Mouse (Mus musculus) T-helper 17 cell (primary cell): ENCODE data around the gene Mia.

Experiments used
- in situ Hi-C, 2 experiments: fragments of 300-600 bp; cut with MboI, MseI; formaldehyde crosslinking; loops; 1 replicate in 1 of 2; 2 replicates in 1 of 2; pipeline ENCODE4 v1.15.1; 2025; ENCODE audit warnings: high pct_unique_total_duplicates in 2 of 2

The Mia gene

GRCm38 (mm10) chr7:27180837-27181695, at the start of gene Mia, which contains the start of gene Gm21983:
TSS of gene Mia (minus strand) at chr7:27181157.
TSS of gene Gm21983 (minus strand) at chr7:27181086.
- in situ Hi-C loops, result loop anchor here (25.0 kb wide), 3 partner anchors 1006 to 1794 kb away; partner anchors contain the start of genes Ccdc97 (in 1 of the 2), Dyrk1b (in 1 of the 2) and Lipe (in 1 of the 2)

GRCm38 (mm10) chr7:27228865-27229264, 47.9 kb upstream of the Mia start:
- in situ Hi-C loops, result loop anchor here in 1 of 2 experiments (25.0 kb wide), 1 partner anchor 1967 kb away; the partner anchor contains the start of genes Cic and Erf

- in situ Hi-C loops, result loop anchor here in 1 of 2 experiments (25.0 kb wide), 1 partner anchor 1966 kb away; the partner anchor contains the start of genes Cic and Erf
These were observed 47.4 kb upstream of the Mia start, which contains the start of gene Itpkc for GRCm38 (mm10) chr7:27228281-27228821. TSS of gene Itpkc (minus strand) at chr7:27228661.

GRCm38 (mm10) chr7:27227676-27228075, 46.7 kb upstream of the Mia start:
- in situ Hi-C loops, result loop anchor here in 1 of 2 experiments (25.0 kb wide), 1 partner anchor 1965 kb away; the partner anchor contains the start of genes Cic and Erf

- in situ Hi-C loops, result loop anchor here in 1 of 2 experiments (25.0 kb wide), 1 partner anchor 1965 kb away; the partner anchor contains the start of genes Cic and Erf
These were observed 46.3 kb upstream of the Mia start for GRCm38 (mm10) chr7:27227276-27227675.

- in situ Hi-C loops, result loop anchor here in 1 of 2 experiments (25.0 kb wide), 1 partner anchor 1963 kb away; the partner anchor contains the start of genes Cic and Erf
These were observed 44.1 kb upstream of the Mia start for GRCm38 (mm10) chr7:27224877-27225575.

- in situ Hi-C loops, result no loop called here
These were observed 41.6 kb upstream of the Mia start for GRCm38 (mm10) chr7:27222538-27222937.

GRCm38 (mm10) chr7:27221939-27222338, 41.0 kb upstream of the Mia start:
- in situ Hi-C loops, result no loop called here

GRCm38 (mm10) chr7:27219937-27220336, 39.0 kb upstream of the Mia start:
- in situ Hi-C loops, result no loop called here

GRCm38 (mm10) chr7:27218586-27218985, 37.6 kb upstream of the Mia start:
- in situ Hi-C loops, result no loop called here

- in situ Hi-C loops, result no loop called here
These were observed 31.7 kb upstream of the Mia start for GRCm38 (mm10) chr7:27212626-27213025.

GRCm38 (mm10) chr7:27203730-27204449, 22.9 kb upstream of the Mia start:
- in situ Hi-C loops, result no loop called here

- in situ Hi-C loops, result loop anchor here (10.0 to 25.0 kb wide), 4 partner anchors 976 to 1811 kb away; partner anchors contain the start of genes Dyrk1b (in 2 of the 2), Ccdc97 (in 1 of the 2) and Lipe (in 1 of the 2)
These were observed 17.8 kb upstream of the Mia start for GRCm38 (mm10) chr7:27198779-27199178.

- in situ Hi-C loops, result loop anchor here (10.0 to 25.0 kb wide), 4 partner anchors 976 to 1811 kb away; partner anchors contain the start of genes Dyrk1b (in 2 of the 2), Ccdc97 (in 1 of the 2) and Lipe (in 1 of the 2)
These were observed 17.4 kb upstream of the Mia start for GRCm38 (mm10) chr7:27198355-27198754.

- in situ Hi-C loops, result loop anchor here (10.0 to 25.0 kb wide), 4 partner anchors 977 to 1810 kb away; partner anchors contain the start of genes Dyrk1b (in 2 of the 2), Ccdc97 (in 1 of the 2) and Lipe (in 1 of the 2)
These were observed 16.7 kb upstream of the Mia start for GRCm38 (mm10) chr7:27197634-27198033.

- in situ Hi-C loops, result loop anchor here (10.0 to 25.0 kb wide), 4 partner anchors 978 to 1810 kb away; partner anchors contain the start of genes Dyrk1b (in 2 of the 2), Ccdc97 (in 1 of the 2) and Lipe (in 1 of the 2)
These were observed 16.2 kb upstream of the Mia start for GRCm38 (mm10) chr7:27197136-27197535.

- in situ Hi-C loops, result loop anchor here (10.0 to 25.0 kb wide), 4 partner anchors 979 to 1809 kb away; partner anchors contain the start of genes Dyrk1b (in 2 of the 2), Ccdc97 (in 1 of the 2) and Lipe (in 1 of the 2)
These were observed 15.0 kb upstream of the Mia start, which contains the start of the genes BC024978 and Snrpa for GRCm38 (mm10) chr7:27195681-27196611. TSS of gene BC024978 (plus strand) at chr7:27195781. TSS of gene Snrpa (minus strand) at chr7:27196271.

- in situ Hi-C loops, result loop anchor here (10.0 to 25.0 kb wide), 4 partner anchors 981 to 1806 kb away; partner anchors contain the start of genes Dyrk1b (in 2 of the 2), Ccdc97 (in 1 of the 2) and Lipe (in 1 of the 2)
These were observed 12.8 kb upstream of the Mia start for GRCm38 (mm10) chr7:27193731-27194130.
